Mouse (Mus musculus) embryonic facial prominence, embryonic 13.5 days (tissue): ENCODE results near the gene Kremen2. TPM values are rescaled to one million over a fixed set of nuclear protein-coding genes. Genes with fewer than 3 reads are reported as not detected.

Experiments
- ATAC-seq: fragments of 200-750 bp; cut with Nextera tagmentation; 2 replicates; pipeline ENCODE4 v1.8.0; 2017; ENCODE audit warnings: low read depth; ENCODE audit not compliant: insufficient number of reproducible peaks, insufficient read depth, low FRiP score, low TSS enrichment
- H3K27ac ChIP-seq: fragments of 300-500 bp; sonication (generic); 2 replicates; pipeline ENCODE4 v1.5.1; 2015; ENCODE audit warnings: moderate library complexity, mild to moderate bottlenecking, inconsistent platforms
- H3K27me3 ChIP-seq: fragments of 300-500 bp; sonication (generic); 2 replicates; pipeline ENCODE4 v1.6.1; 2015; ENCODE audit warnings: mild to moderate bottlenecking, inconsistent platforms
- H3K36me3 ChIP-seq: fragments of 300-500 bp; sonication (generic); 2 replicates; pipeline ENCODE4 v1.6.1; 2015; ENCODE audit warnings: mild to moderate bottlenecking, inconsistent platforms
- H3K4me1 ChIP-seq: fragments of 300-500 bp; sonication (generic); 2 replicates; pipeline ENCODE4 v1.6.1; 2015; ENCODE audit warnings: inconsistent platforms
- H3K4me2 ChIP-seq: fragments of 300-500 bp; sonication (generic); 2 replicates; pipeline ENCODE4 v1.6.1; 2015; ENCODE audit warnings: moderate library complexity, mild to moderate bottlenecking, inconsistent platforms
- H3K4me3 ChIP-seq: fragments of 300-500 bp; sonication (generic); 2 replicates; pipeline ENCODE4 v1.5.1; 2015; ENCODE audit warnings: mild to moderate bottlenecking, inconsistent platforms
- H3K9ac ChIP-seq: fragments of 300-500 bp; sonication (generic); 2 replicates; pipeline ENCODE4 v1.6.1; 2015; ENCODE audit warnings: mild to moderate bottlenecking, inconsistent platforms
- H3K9me3 ChIP-seq: fragments of 300-500 bp; sonication (generic); 2 replicates; pipeline ENCODE4 v1.6.1; 2016; ENCODE audit warnings: inconsistent platforms
- WGBS: fragments of 180-500 bp; shearing (Covaris S2); methylation state at CpG from one replicate; pipeline ENCODE4 v1.1.7; 2015; ENCODE audit warnings: mixed read lengths; 5-methylcytosine and 5-hydroxymethylcytosine counted together
- polyA plus RNA-seq: library from polyadenylated mRNA; unstranded; fragments of >200 nt; fragmentation: Nextera tagmentation; extraction: Ambion mirVana; gene quantifications from 2 replicates; pipeline ENCODE4 v1.2.1, GENCODE M21; 2015

Gene Kremen2
- polyA plus RNA-seq, 1 experiment from 2014 or later, result 42.3 TPM

- no peaks in the 10 kb centered on the region for H3K36me3 ChIP-seq
- peak overlapping the region; percentile 67 for H3K4me2 ChIP-seq
- no peak for ATAC-seq
- WGBS, result 8% methylated on average over 44 of the region's 44 CpGs
- peaks cover 52% of the 10 kb centered on the region for H3K4me1 ChIP-seq
- H3K27me3 ChIP-seq, result peaks cover 97% of the 10 kb centered on the region
- H3K9me3 ChIP-seq, result no peaks in the 10 kb centered on the region
- peak overlapping the region; percentile 34 for H3K4me3 ChIP-seq
- no peak overlapping the region for H3K9ac ChIP-seq
- H3K27ac ChIP-seq, result no peak overlapping the region
Observed at GRCm38 (mm10) chr17:23742210-23742793, 3.3 kb downstream of the Kremen2 start.

GRCm38 (mm10) chr17:23741359-23742209, 4.0 kb downstream of the Kremen2 start:
- 49% methylated on average over 38 of the region's 38 CpGs for WGBS
- Histone ChIP-seq H3K36me3 (peaks cover 1% of the 10 kb centered on the region; the same call in 1 of the 2 replicates), H3K4me3 (peak overlapping the region; percentile 34; the same call in 1 of the 2 replicates), H3K4me1 (peaks cover 52% of the 10 kb centered on the region), H3K4me2 (peak overlapping the region; percentile 67), H3K27ac (no peak overlapping the region), H3K27me3 (peaks cover 91% of the 10 kb centered on the region), H3K9ac (no peak overlapping the region), H3K9me3 (no peaks in the 10 kb centered on the region)
- no peak for ATAC-seq

GRCm38 (mm10) chr17:23740598-23741021, 5.0 kb downstream of the Kremen2 start, which contains the start of gene Paqr4:
Paqr4 (minus strand) TSS chr17:23740867.
- Histone ChIP-seq H3K9ac (peak within 1 kb of the TSS; percentile 70), H3K27me3 (peaks cover 82% of the 10 kb centered on the region), H3K4me1 (peaks cover 42% of the 10 kb centered on the region), H3K9me3 (no peaks in the 10 kb centered on the region), H3K4me3 (peak within 1 kb of the TSS; percentile 65), H3K27ac (no peak within 1 kb of the TSS), H3K36me3 (peaks cover 9% of the 10 kb centered on the region; the same call in 1 of the 2 replicates), H3K4me2 (peak within 1 kb of the TSS; percentile 99)
- no peak for ATAC-seq
- 7% methylated on average over 13 of the region's 13 CpGs for WGBS

GRCm38 (mm10) chr17:23740136-23740584, 5.5 kb downstream of the Kremen2 start:
- Histone ChIP-seq H3K4me1 (peaks cover 38% of the 10 kb centered on the region), H3K4me2 (peak overlapping the region; percentile 99)
- WGBS, result under 1% methylated on average over 37 of the region's 46 CpGs

GRCm38 (mm10) chr17:23739202-23740135, 6.2 kb downstream of the Kremen2 start:
- peak overlapping the region; percentile 70 for H3K9ac ChIP-seq
- peaks cover 70% of the 10 kb centered on the region for H3K27me3 ChIP-seq
- no peak overlapping the region for H3K27ac ChIP-seq
- H3K9me3 ChIP-seq, result no peaks in the 10 kb centered on the region
- peak overlapping the region; percentile 65 for H3K4me3 ChIP-seq
- WGBS, result 1% methylated on average over 48 of the region's 48 CpGs
- H3K4me2 ChIP-seq, result peak overlapping the region; percentile 99
- peaks cover 13% of the 10 kb centered on the region for H3K36me3 ChIP-seq
- ATAC-seq, result no peak
- peaks cover 33% of the 10 kb centered on the region for H3K4me1 ChIP-seq

More at GRCm38 (mm10) chr17:23740136-23740584, 5.5 kb downstream of the Kremen2 start:
- no peaks in the 10 kb centered on the region for H3K9me3 ChIP-seq
- H3K4me3 ChIP-seq, result peak overlapping the region; percentile 65
- H3K36me3 ChIP-seq, result peaks cover 13% of the 10 kb centered on the region
- no peak overlapping the region for H3K27ac ChIP-seq
- peak overlapping the region; percentile 70 for H3K9ac ChIP-seq
- peak; percentile 59 for ATAC-seq
- peaks cover 77% of the 10 kb centered on the region for H3K27me3 ChIP-seq

GRCm38 (mm10) chr17:23738836-23739201, 6.8 kb downstream of the Kremen2 start:
- Histone ChIP-seq H3K9me3 (no peaks in the 10 kb centered on the region), H3K9ac (peak overlapping the region; percentile 70; the same call in 1 of the 2 replicates), H3K4me3 (peak overlapping the region; percentile 65), H3K27ac (no peak overlapping the region), H3K4me2 (peak overlapping the region; percentile 99), H3K27me3 (peaks cover 64% of the 10 kb centered on the region), H3K36me3 (peaks cover 18% of the 10 kb centered on the region), H3K4me1 (peaks cover 33% of the 10 kb centered on the region)
- ATAC-seq, result no peak
- WGBS, result 23% methylated on average over 2 of the region's 2 CpGs

- ATAC-seq, result no peak
- no peak overlapping the region for H3K27ac ChIP-seq
- H3K9me3 ChIP-seq, result no peaks in the 10 kb centered on the region
- H3K36me3 ChIP-seq, result peaks cover 20% of the 10 kb centered on the region
- 59% methylated on average over 15 of the region's 15 CpGs for WGBS
- H3K27me3 ChIP-seq, result peaks cover 53% of the 10 kb centered on the region
- no peak overlapping the region for H3K9ac ChIP-seq
- peak overlapping the region; percentile 3; the same call in 1 of the 2 replicates for H3K4me2 ChIP-seq
- H3K4me1 ChIP-seq, result peaks cover 33% of the 10 kb centered on the region
- 0 out of 2 replicates have a peak overlapping the region, but pooled peaks have one; percentile 9 for H3K4me3 ChIP-seq
Observed at GRCm38 (mm10) chr17:23737493-23738445, 7.9 kb downstream of the Kremen2 start.

- no peaks in the 10 kb centered on the region for H3K9me3 ChIP-seq
- WGBS, result 75% methylated on average over 1 of the region's 1 CpGs
- peaks cover 20% of the 10 kb centered on the region for H3K36me3 ChIP-seq
- peaks cover 21% of the 10 kb centered on the region for H3K27me3 ChIP-seq
- H3K4me3 ChIP-seq, result no peak overlapping the region
- H3K4me2 ChIP-seq, result no peak overlapping the region
- H3K9ac ChIP-seq, result no peak overlapping the region
- H3K27ac ChIP-seq, result no peak overlapping the region
- peaks cover 9% of the 10 kb centered on the region for H3K4me1 ChIP-seq
- ATAC-seq, result no peak
Observed at GRCm38 (mm10) chr17:23734341-23734740, 11.3 kb downstream of the Kremen2 start.

GRCm38 (mm10) chr17:23730441-23730840, 15.2 kb downstream of the Kremen2 start:
- WGBS, result 31% methylated on average over 1 of the region's 1 CpGs
- Histone ChIP-seq H3K27me3 (no peaks in the 10 kb centered on the region), H3K9ac (no peak overlapping the region), H3K4me1 (peaks cover 12% of the 10 kb centered on the region; the same call in 1 of the 2 replicates), H3K4me2 (no peak overlapping the region), H3K36me3 (peaks cover 9% of the 10 kb centered on the region), H3K9me3 (no peaks in the 10 kb centered on the region), H3K4me3 (no peak overlapping the region), H3K27ac (no peak overlapping the region)
- no peak for ATAC-seq

GRCm38 (mm10) chr17:23726758-23727142, 18.9 kb downstream of the Kremen2 start:
- H3K4me2 ChIP-seq, result peak overlapping the region; percentile 77
- H3K27me3 ChIP-seq, result no peaks in the 10 kb centered on the region
- H3K27ac ChIP-seq, result peak overlapping the region; percentile 73
- peak overlapping the region; percentile 86 for H3K4me3 ChIP-seq
- H3K4me1 ChIP-seq, result peaks cover 13% of the 10 kb centered on the region; the same call in 1 of the 2 replicates
- under 1% methylated on average over 20 of the region's 20 CpGs for WGBS
- H3K36me3 ChIP-seq, result no peaks in the 10 kb centered on the region
- H3K9me3 ChIP-seq, result no peaks in the 10 kb centered on the region
- H3K9ac ChIP-seq, result peak overlapping the region; percentile 83
- ATAC-seq, result peak; percentile 79
